Mouse (Mus musculus) MEL (cell line): ENCODE measurements at regions not wholly inside any gene's neighbourhood (a gene's known extent, or its start where the extent isn't known, plus 50 kb on each side); places are given as distances from the start of the nearest gene placed in this dataset.

Experiments used
- BHLHE40 ChIP-seq: IDR thresholded peaks from 2 replicates; pipeline ENCODE4 v1.6.1; 2012; ENCODE audit warnings: low read depth, mild to moderate bottlenecking, inconsistent platforms, low read length, improper control_type of control experiment, borderline replicate concordance
- CTCF ChIP-seq, 3 experiments: IDR thresholded peaks in 2 of 3; conservative IDR thresholded peaks in 1 of 3; 2 replicates each; pipeline ENCODE4 v1.5.1; 2011 to 2012; ENCODE audit warnings: low read length in 3 of 3, low read depth in 2 of 3, mild to moderate bottlenecking in 2 of 3, improper control_type of control experiment in 1 of 3, inconsistent platforms in 1 of 3, mixed read lengths in 1 of 3, moderate library complexity in 1 of 3; ENCODE audit not compliant: control insufficient read depth in 1 of 3, insufficient read depth in 1 of 3, poor library complexity in 1 of 3, severe bottlenecking in 1 of 3
- KAT2A ChIP-seq: conservative IDR thresholded peaks from 2 replicates; pipeline ENCODE4 v1.6.1; 2012; ENCODE audit warnings: low read depth, low read length, improper control_type of control experiment, inconsistent platforms
- MAFK ChIP-seq: IDR thresholded peaks from 2 replicates; pipeline ENCODE4 v1.6.1; 2011; ENCODE audit warnings: low read depth, mild to moderate bottlenecking, low read length, improper control_type of control experiment, borderline replicate concordance
- MEF2A ChIP-seq: IDR thresholded peaks from 2 replicates; pipeline ENCODE4 v1.6.1; 2014; ENCODE audit warnings: low read depth, mild to moderate bottlenecking, inconsistent platforms, low read length, improper control_type of control experiment; ENCODE audit not compliant: poor library complexity, insufficient replicate concordance, severe bottlenecking; ENCODE audit errors: extremely low read depth
- POLR2A ChIP-seq, 2 experiments: IDR thresholded peaks; 2 replicates each; pipeline ENCODE4 v1.6.1; 2011 to 2012; ENCODE audit warnings: low read length in 2 of 2, mild to moderate bottlenecking in 2 of 2, control low read depth in 1 of 2, improper control_type of control experiment in 1 of 2, low read depth in 1 of 2, moderate library complexity in 1 of 2; ENCODE audit not compliant: control insufficient read depth in 1 of 2, insufficient read depth in 1 of 2, poor library complexity in 1 of 2
- POLR2AphosphoS2 ChIP-seq: IDR thresholded peaks from 2 replicates; pipeline ENCODE4 v1.6.1; 2011; ENCODE audit warnings: low read length, improper control_type of control experiment
- SIN3A ChIP-seq: IDR thresholded peaks from 2 replicates; pipeline ENCODE4 v1.6.1; 2012; ENCODE audit warnings: low read length, improper control_type of control experiment, inconsistent platforms
- TCF12 ChIP-seq: IDR thresholded peaks from 2 replicates; pipeline ENCODE4 v1.6.1; 2014; ENCODE audit warnings: low read depth, mild to moderate bottlenecking, inconsistent platforms, low read length, improper control_type of control experiment, moderate library complexity
- ZKSCAN1 ChIP-seq: IDR thresholded peaks from 2 replicates; pipeline ENCODE4 v1.6.1; 2012; ENCODE audit warnings: low read depth, mild to moderate bottlenecking, inconsistent platforms, low read length, improper control_type of control experiment, moderate library complexity

GRCm38 (mm10) chr15:24501907-24502559 lies 911.5 kb downstream of the Basp1 start:
- no peak for TF ChIP-seq SIN3A
- no peak for TF ChIP-seq POLR2A (IDR thresholded peaks at IDR 0.05; ENCODE audit: control insufficient read depth in 1 of 2, insufficient read depth in 1 of 2, low read depth in 1 of 2, low read length in 2 of 2, poor library complexity in 1 of 2)
- TF ChIP-seq MEF2A = no peak
- no peak for TF ChIP-seq CTCF (IDR thresholded peaks at IDR 0.05 in 2 of 3, conservative IDR thresholded peaks at IDR 0.05 in 1 of 3; ENCODE audit: control insufficient read depth in 1 of 3, insufficient read depth in 1 of 3, low read depth in 2 of 3, low read length in 3 of 3, poor library complexity in 1 of 3, severe bottlenecking in 1 of 3)
- TF ChIP-seq ZKSCAN1 = no peak
- no peak for TF ChIP-seq POLR2AphosphoS2
- TF ChIP-seq TCF12 = no peak
- no peak for TF ChIP-seq MAFK
- no peak for TF ChIP-seq KAT2A
- no peak for TF ChIP-seq BHLHE40
